Mouse (Mus musculus): ENCODE results near the gene Wdr92. TPM values are rescaled to one million over a fixed set of nuclear protein-coding genes. Genes with fewer than 3 reads are reported as not detected.

Gene Wdr92
- polyA plus RNA-seq (2014; fragmentation: Illumina TruSeq; extraction: RNeasy Lipid Tissue Mini Kit (QIAGEN cat#74804)) = 26.0 TPM

DNA sequence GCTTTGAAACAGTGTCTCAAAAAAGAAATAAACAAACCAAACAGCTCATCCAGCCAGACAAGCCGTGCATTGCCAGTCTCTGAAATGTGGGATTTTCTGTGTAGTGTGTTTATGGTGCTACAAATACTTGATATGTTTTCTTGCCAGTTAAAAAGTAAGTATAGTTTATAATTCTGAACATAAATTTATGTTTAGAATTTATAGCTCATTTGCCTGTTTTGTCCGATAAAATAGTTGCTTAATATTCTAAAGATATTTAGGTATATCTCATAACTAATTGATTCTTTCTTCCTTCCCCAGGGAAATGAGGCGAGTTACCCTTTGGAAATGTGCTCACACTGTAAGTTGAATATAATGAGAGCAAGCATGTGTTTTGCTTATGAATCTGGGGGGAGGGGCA lies at the start of gene Wdr92:
TSS of gene Wdr92 (plus strand) at position 301 of the 400 bp plus-strand sequence.

DNA sequence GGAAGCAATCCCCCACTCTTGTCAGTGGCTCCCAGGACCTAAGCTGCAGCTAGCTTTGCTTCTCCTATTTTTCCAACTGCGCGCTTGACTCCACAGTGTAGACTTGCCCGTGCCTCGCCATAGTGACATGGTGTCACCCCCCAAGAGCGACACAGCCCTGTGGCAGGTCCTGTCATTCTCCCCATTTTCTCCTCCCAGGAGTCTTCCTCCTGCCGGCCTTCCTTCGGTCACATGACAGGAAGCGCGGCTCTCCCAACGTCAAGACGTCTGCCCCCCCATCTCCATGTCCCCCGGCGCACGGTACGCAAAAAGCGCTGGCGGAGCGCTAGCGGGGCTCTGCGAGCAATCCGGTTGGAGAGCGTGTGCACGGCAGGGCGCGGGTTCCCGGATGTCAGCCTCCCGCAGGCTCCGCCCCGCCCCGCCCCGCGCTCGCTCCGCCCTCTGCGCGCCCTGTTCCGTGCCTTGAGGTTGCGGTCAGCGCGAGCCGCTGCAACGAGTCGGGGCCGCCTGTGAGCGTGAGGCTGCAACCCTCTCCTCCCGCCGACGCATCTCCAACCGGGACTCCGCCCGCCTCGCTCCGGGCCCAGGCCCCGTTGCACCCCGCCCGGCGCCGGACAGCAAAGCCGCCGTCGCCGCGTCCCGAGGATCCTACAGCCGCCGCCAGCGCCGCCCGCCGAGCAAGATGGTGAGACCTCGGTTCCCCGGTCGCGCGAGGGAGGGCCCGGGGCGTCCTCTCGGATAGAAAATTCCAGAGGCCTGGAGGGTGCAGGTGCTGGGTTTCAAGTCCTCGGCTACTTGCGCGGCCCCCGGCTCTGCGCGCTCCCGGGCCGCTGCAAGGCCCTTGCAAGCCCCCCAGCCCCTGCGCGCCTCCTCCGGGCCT lies 22.8 kb upstream of the Wdr92 start, which contains the start of gene Ppp3r1:
TSS of gene Ppp3r1 (plus strand) at position 406 of the 880 bp plus-strand sequence.

DNA sequence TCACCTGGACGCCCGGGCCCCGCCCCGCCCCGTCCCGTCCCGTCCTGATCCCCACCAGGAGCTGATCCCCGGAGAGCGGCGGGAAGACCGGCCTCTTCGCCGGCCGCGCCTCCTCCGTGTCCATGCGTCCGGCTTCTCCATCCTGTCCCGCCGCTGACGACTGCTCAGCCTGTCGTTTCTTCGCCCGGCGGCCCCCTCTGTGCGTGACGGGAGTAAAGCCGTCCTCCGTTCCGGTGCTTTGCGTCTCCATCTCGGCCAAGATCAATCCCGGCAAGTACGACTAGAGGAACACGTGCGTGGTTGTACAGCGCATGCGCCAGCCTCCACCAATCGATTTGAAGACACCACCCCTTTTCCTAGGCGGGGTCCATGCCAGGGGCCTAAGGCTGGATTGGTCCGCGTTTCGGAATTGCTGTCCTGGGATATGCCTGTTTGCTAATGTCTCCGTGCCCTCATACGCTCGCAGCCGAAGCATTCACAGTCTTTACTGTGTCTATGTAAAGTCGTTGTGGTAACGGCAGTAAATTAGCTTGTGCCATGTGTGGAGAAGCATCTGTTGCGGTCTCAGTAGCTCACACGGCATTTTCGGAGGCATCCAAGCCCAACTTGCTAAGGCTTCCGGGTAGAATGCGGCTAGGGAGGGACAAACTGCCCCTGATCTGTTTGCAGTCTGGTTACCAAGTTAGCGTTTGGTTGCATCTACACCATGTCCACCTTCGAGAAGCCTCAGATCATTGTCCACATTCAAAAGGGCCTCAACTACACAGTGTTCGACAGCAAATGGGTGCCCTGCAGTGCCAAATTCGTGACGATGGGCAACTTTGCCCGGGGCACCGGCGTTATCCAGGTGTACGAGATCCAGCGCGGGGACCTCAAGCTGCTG lies 29.6 kb downstream of the Wdr92 start, which contains the start of gene Pno1:
TSS of gene Pno1 (minus strand) at position 311 of the 883 bp plus-strand sequence.

DNA sequence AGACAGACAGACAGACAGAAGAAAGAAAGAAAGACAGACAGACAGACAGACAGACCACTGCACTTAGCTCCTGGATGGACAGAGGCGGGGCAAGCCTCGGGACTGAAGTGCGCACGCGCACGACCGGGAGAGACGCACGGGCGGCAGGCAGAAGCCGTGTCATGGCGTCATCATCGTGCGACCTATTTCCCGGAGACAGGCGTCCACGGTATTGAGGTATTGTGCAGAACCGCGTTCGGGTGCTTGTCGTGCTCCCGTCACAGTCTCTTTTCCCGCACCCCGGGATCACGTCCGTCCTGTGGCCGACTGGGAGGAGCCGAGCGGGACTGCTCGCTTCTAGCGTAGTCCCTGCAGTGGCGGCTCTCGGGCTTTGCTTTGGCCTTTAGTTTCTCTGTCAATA lies 75.5 kb downstream of the Wdr92 start, which contains the start of gene C1d:
TSS of gene C1d (plus strand) at position 137 of the 400 bp plus-strand sequence.

Other genes with a start within 250 kb of the Wdr92 start
- gene Fbxo48, start 230.7 kb upstream of the Wdr92 start, polyA plus RNA-seq (2014; fragmentation: Illumina TruSeq; extraction: RNeasy Lipid Tissue Mini Kit (QIAGEN cat#74804)) = 4.6 TPM
- gene Cnrip1, start 130.5 kb upstream of the Wdr92 start, polyA plus RNA-seq (2014; fragmentation: Illumina TruSeq; extraction: RNeasy Lipid Tissue Mini Kit (QIAGEN cat#74804)) = 20.2 TPM
- 33.6 TPM for gene Plek, start 129.7 kb upstream of the Wdr92 start, polyA plus RNA-seq (2014; fragmentation: Illumina TruSeq; extraction: RNeasy Lipid Tissue Mini Kit (QIAGEN cat#74804))
- 461 TPM for gene Ppp3r1, start 22.8 kb upstream of the Wdr92 start, polyA plus RNA-seq (2014; fragmentation: Illumina TruSeq; extraction: RNeasy Lipid Tissue Mini Kit (QIAGEN cat#74804))
- gene Pno1, start 29.5 kb downstream of the Wdr92 start, polyA plus RNA-seq (2014; fragmentation: Illumina TruSeq; extraction: RNeasy Lipid Tissue Mini Kit (QIAGEN cat#74804)) = 86.1 TPM
- gene C1d, start 75.5 kb downstream of the Wdr92 start, polyA plus RNA-seq (2014; fragmentation: Illumina TruSeq; extraction: RNeasy Lipid Tissue Mini Kit (QIAGEN cat#74804)) = 136 TPM